Mouse (Mus musculus) bone marrow macrophage, adult 2 months (primary cell): ENCODE data around the gene Rpl41. TPM values are rescaled to one million over a fixed set of nuclear protein-coding genes. Genes with fewer than 3 reads are reported as not detected.

Source experiments
- H3K27ac ChIP-seq: 2 replicates; pipeline ENCODE4 v1.5.1; 2012; ENCODE audit warnings: low read depth, low read length; ENCODE audit not compliant: insufficient read depth
- H3K4me1 ChIP-seq: 2 replicates; pipeline ENCODE4 v1.6.1; 2012; ENCODE audit warnings: low read length; ENCODE audit not compliant: control insufficient read depth, insufficient read depth
- H3K4me3 ChIP-seq: 2 replicates; pipeline ENCODE4 v1.5.1; 2012; ENCODE audit warnings: mild to moderate bottlenecking, low read length, moderate library complexity; ENCODE audit not compliant: insufficient read depth
- CTCF ChIP-seq: IDR thresholded peaks from 2 replicates; pipeline ENCODE4 v1.5.1; 2012; ENCODE audit warnings: low read depth, mild to moderate bottlenecking, low read length, moderate library complexity
- POLR2A ChIP-seq: IDR thresholded peaks from 2 replicates; pipeline ENCODE4 v1.6.1; 2012; ENCODE audit warnings: mild to moderate bottlenecking, low read depth, low read length, borderline replicate concordance
- polyA plus RNA-seq: library from polyadenylated mRNA; stranded (reverse); fragments of >200 nt; gene quantifications from 2 replicates; pipeline ENCODE4 v1.2.4, GENCODE M21; 2012; ENCODE audit not compliant: missing spikeins, insufficient read depth, insufficient read length

The Rpl41 gene
- polyA plus RNA-seq, 1 experiment, result 2,460 TPM

- H3K4me1 ChIP-seq, result peaks cover 10% of the 10 kb centered on the region
- H3K27ac ChIP-seq, result no peak overlapping the region
- TF ChIP-seq POLR2A (no peak), CTCF (no peak)
- H3K4me3 ChIP-seq, result no peak overlapping the region
Measured at GRCm38 (mm10) chr10:128544674-128545569, 4.2 kb downstream of the Rpl41 start.

- TF ChIP-seq CTCF (no peak), POLR2A (no peak)
- Histone ChIP-seq H3K4me3 (no peak overlapping the region), H3K4me1 (peaks cover 6% of the 10 kb centered on the region), H3K27ac (no peak overlapping the region)
Measured at GRCm38 (mm10) chr10:128544151-128544657, 4.9 kb downstream of the Rpl41 start.

- no peak for TF ChIP-seq POLR2A
- TF ChIP-seq CTCF, result no peak
- peaks cover 8% of the 10 kb centered on the region for H3K4me1 ChIP-seq
- H3K27ac ChIP-seq, result no peak overlapping the region
- no peak overlapping the region for H3K4me3 ChIP-seq
Measured at GRCm38 (mm10) chr10:128543100-128543499, 6.0 kb downstream of the Rpl41 start.

GRCm38 (mm10) chr10:128538340-128538870 is 10.7 kb downstream of the Rpl41 start:
- TF ChIP-seq CTCF, result no peak
- no peak for TF ChIP-seq POLR2A

GRCm38 (mm10) chr10:128536266-128536940 is 12.7 kb downstream of the Rpl41 start:
- Histone ChIP-seq H3K27ac (peak overlapping the region; percentile 97), H3K4me3 (peak overlapping the region; percentile 35)

More at GRCm38 (mm10) chr10:128538340-128538870, 10.7 kb downstream of the Rpl41 start:
- H3K27ac ChIP-seq, result no peak overlapping the region
- H3K4me3 ChIP-seq, result no peak overlapping the region
- H3K4me1 ChIP-seq, result peaks cover 12% of the 10 kb centered on the region

GRCm38 (mm10) chr10:128535624-128536265 is 13.4 kb downstream of the Rpl41 start:
- H3K4me1 ChIP-seq, result peaks cover 24% of the 10 kb centered on the region
- TF ChIP-seq CTCF (no peak), POLR2A (no peak)
- H3K27ac ChIP-seq, result peak overlapping the region; percentile 97
- peak overlapping the region; percentile 31 for H3K4me3 ChIP-seq

More at GRCm38 (mm10) chr10:128536266-128536940, 12.7 kb downstream of the Rpl41 start:
- TF ChIP-seq POLR2A (no peak), CTCF (peak; percentile 67)
- H3K4me1 ChIP-seq, result peaks cover 19% of the 10 kb centered on the region

GRCm38 (mm10) chr10:128535206-128535605 is 13.9 kb downstream of the Rpl41 start:
- TF ChIP-seq CTCF (no peak), POLR2A (no peak)
- Histone ChIP-seq H3K4me3 (no peak overlapping the region), H3K27ac (peak overlapping the region; percentile 97), H3K4me1 (peaks cover 24% of the 10 kb centered on the region)

- Histone ChIP-seq H3K4me1 (peaks cover 37% of the 10 kb centered on the region), H3K4me3 (peak overlapping the region; percentile 57), H3K27ac (peak overlapping the region; percentile 72)
- TF ChIP-seq POLR2A (no peak), CTCF (no peak)
Measured at GRCm38 (mm10) chr10:128526366-128527356, 22.4 kb downstream of the Rpl41 start.
